Mouse (Mus musculus) monocyte, adult 5-6 weeks (primary cell): ENCODE data around the gene Alyref2. TPM values are rescaled to one million over a fixed set of nuclear protein-coding genes. Genes with fewer than 3 reads are reported as not detected.

Experiments
- total RNA-seq: library from RNA; stranded (forward); fragments of 200-1000, 200-491, 200-594 nt; gene quantifications from 3 replicates; pipeline ENCODE4 v1.2.3, GENCODE M21; 2017

The Alyref2 gene
- total RNA-seq, 1 experiment from 2014 or later = 14.2 TPM

Other genes with a start within 250 kb of the Alyref2 start
- gene B4galt3, start 233.2 kb upstream of the Alyref2 start, total RNA-seq = 32.4 to 35.5 TPM (median 34.3 TPM) in 3 replicates
- gene Ppox, start 222.3 kb upstream of the Alyref2 start, total RNA-seq = 9.2 to 14.2 TPM (median 11.1 TPM) in 3 replicates
- 8.1 to 12.6 TPM (median 11.2 TPM) in 3 replicates for gene Usp21, start 215.5 kb upstream of the Alyref2 start, total RNA-seq
- 46.7 to 66.9 TPM (median 63.4 TPM) in 3 replicates for gene Ufc1, start 208.5 kb upstream of the Alyref2 start, total RNA-seq
- gene Dedd, start 174.3 kb upstream of the Alyref2 start, total RNA-seq = 9.8 to 12.6 TPM (median 11.4 TPM) in 3 replicates
- gene Nit1, start 157.8 kb upstream of the Alyref2 start, total RNA-seq = 35.1 to 41.2 TPM (median 36.1 TPM) in 3 replicates
- gene Pfdn2, start 157.8 kb upstream of the Alyref2 start, total RNA-seq = 26.8 to 86.9 TPM (median 34.0 TPM) in 3 replicates
- gene Klhdc9, start 142.7 kb upstream of the Alyref2 start, total RNA-seq = not detected in 3 replicates
- gene Nectin4, start 133.4 kb upstream of the Alyref2 start, total RNA-seq = 2.0 to 3.9 TPM (median 2.5 TPM) in 3 replicates
- 328 to 413 TPM (median 376 TPM) in 3 replicates for gene Arhgap30, start 114.5 kb upstream of the Alyref2 start, total RNA-seq
- gene Usf1, start 92.2 kb upstream of the Alyref2 start, total RNA-seq = 91.6 to 117 TPM (median 94.5 TPM) in 3 replicates
- gene Tstd1, start 84.6 kb upstream of the Alyref2 start, total RNA-seq = 3.9 to 9.0 TPM (median 4.9 TPM) in 3 replicates
- gene F11r, start 65.9 kb upstream of the Alyref2 start, total RNA-seq = 3.5 to 8.6 TPM (median 4.5 TPM) in 3 replicates
- gene Itln1, start 31.8 kb downstream of the Alyref2 start, total RNA-seq = not detected in 3 replicates
- gene Cd244a, start 55.7 kb downstream of the Alyref2 start, total RNA-seq = 232 to 381 TPM (median 239 TPM) in 3 replicates
- gene Ly9, start 103.9 kb downstream of the Alyref2 start, total RNA-seq = 71.1 to 137 TPM (median 80.7 TPM) in 3 replicates
- 37.7 to 95.2 TPM (median 47.4 TPM) in 3 replicates for gene Slamf7, start 149.6 kb downstream of the Alyref2 start, total RNA-seq
- gene Cd48, start 178.5 kb downstream of the Alyref2 start, total RNA-seq = 279 to 329 TPM (median 318 TPM) in 3 replicates